Mouse (Mus musculus) hindbrain, embryonic 13.5 days (tissue): ENCODE results near the gene Arhgap35. TPM values are rescaled to one million over a fixed set of nuclear protein-coding genes. Genes with fewer than 3 reads are reported as not detected.
A peak's percentile ranks its signal among the peaks of the same experiment; 100 is the strongest.

Experiments used
- ATAC-seq: fragments of 200-750 bp; cut with Nextera tagmentation; 2 replicates; pipeline ENCODE4 v1.8.0; 2017; ENCODE audit warnings: moderate TSS enrichment; ENCODE audit not compliant: low FRiP score
- H3K27ac ChIP-seq: fragments of 300-500 bp; sonication (generic); 2 replicates; pipeline ENCODE4 v1.5.1; 2015; ENCODE audit warnings: inconsistent platforms, mild to moderate bottlenecking, moderate library complexity
- H3K27me3 ChIP-seq: fragments of 300-500 bp; sonication (generic); 2 replicates; pipeline ENCODE4 v1.6.1; 2015; ENCODE audit warnings: mild to moderate bottlenecking, inconsistent platforms
- H3K36me3 ChIP-seq: fragments of 300-500 bp; sonication (generic); 2 replicates; pipeline ENCODE4 v1.6.1; 2015; ENCODE audit warnings: mild to moderate bottlenecking, inconsistent platforms
- H3K4me1 ChIP-seq: fragments of 300-500 bp; sonication (generic); replicated peaks from 2 replicates; pipeline ENCODE4 v1.6.1; 2015; ENCODE audit warnings: inconsistent platforms
- H3K4me2 ChIP-seq: fragments of 300-500 bp; sonication (generic); 2 replicates; pipeline ENCODE4 v1.6.1; 2015; ENCODE audit warnings: inconsistent platforms, mild to moderate bottlenecking, moderate library complexity
- H3K4me3 ChIP-seq: fragments of 300-500 bp; sonication (generic); 2 replicates; pipeline ENCODE4 v1.5.1; 2015; ENCODE audit warnings: mild to moderate bottlenecking, inconsistent platforms
- H3K9ac ChIP-seq: fragments of 300-500 bp; sonication (generic); 2 replicates; pipeline ENCODE4 v1.6.1; 2015; ENCODE audit warnings: mild to moderate bottlenecking, inconsistent platforms
- H3K9me3 ChIP-seq: fragments of 300-500 bp; sonication (generic); 2 replicates; pipeline ENCODE4 v1.6.1; 2016; ENCODE audit warnings: inconsistent platforms
- WGBS: fragments of 180-500 bp; shearing (Covaris S2); methylation state at CpG from one replicate; pipeline ENCODE4 v1.1.7; 2015; 5-methylcytosine and 5-hydroxymethylcytosine counted together
- polyA plus RNA-seq: library from polyadenylated mRNA; unstranded; fragments of >200 nt; fragmentation: Nextera tagmentation; extraction: Ambion mirVana; gene quantifications from 2 replicates; pipeline ENCODE4 v1.2.1, GENCODE M21; 2015

The Arhgap35 gene
- polyA plus RNA-seq, 1 experiment from 2014 or later, result 30.7 TPM

DNA sequence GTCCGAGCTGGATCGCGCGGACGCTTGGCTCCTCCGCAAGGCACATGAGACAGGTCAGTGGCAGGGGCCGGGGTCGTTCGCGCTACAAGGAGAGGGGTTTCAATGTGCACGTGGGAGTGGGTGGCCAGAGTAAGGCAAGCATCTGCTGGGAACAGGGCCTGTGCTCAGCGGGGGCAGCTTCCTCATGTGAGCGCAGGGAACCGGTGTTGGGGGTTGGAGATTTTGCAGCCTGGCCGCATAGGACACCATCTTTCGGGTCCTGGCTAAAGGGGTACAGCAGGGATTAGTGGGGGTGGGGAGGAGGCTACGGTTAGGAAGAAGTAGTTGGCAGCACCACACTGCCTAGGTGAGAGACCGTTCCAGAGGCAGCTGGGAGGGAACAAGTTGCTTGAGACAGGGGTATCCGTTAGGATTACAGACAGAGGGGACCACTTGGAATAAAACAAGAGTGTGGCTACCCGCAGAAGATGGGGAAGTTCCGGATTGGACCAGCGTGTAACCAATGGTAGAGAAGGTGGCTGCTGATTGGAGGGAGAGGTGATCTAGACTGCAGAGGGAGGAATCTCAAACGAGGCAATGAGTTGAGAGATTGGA lies 161.6 kb downstream of the Arhgap35 start:
- peak overlapping the region; percentile 90 for H3K4me2 ChIP-seq
- peak overlapping the region; percentile 75 for H3K4me3 ChIP-seq
- peaks cover 27% of the 10 kb centered on the region for H3K36me3 ChIP-seq
- peak overlapping the region; percentile 75 for H3K27ac ChIP-seq
- H3K4me1 ChIP-seq, result peaks cover 11% of the 10 kb centered on the region
- H3K9ac ChIP-seq, result peak overlapping the region; percentile 81
- H3K27me3 ChIP-seq, result no peaks in the 10 kb centered on the region
- ATAC-seq, result peak; percentile 72
- WGBS, result 1% methylated on average over 23 of the region's 23 CpGs
- no peaks in the 10 kb centered on the region for H3K9me3 ChIP-seq

DNA sequence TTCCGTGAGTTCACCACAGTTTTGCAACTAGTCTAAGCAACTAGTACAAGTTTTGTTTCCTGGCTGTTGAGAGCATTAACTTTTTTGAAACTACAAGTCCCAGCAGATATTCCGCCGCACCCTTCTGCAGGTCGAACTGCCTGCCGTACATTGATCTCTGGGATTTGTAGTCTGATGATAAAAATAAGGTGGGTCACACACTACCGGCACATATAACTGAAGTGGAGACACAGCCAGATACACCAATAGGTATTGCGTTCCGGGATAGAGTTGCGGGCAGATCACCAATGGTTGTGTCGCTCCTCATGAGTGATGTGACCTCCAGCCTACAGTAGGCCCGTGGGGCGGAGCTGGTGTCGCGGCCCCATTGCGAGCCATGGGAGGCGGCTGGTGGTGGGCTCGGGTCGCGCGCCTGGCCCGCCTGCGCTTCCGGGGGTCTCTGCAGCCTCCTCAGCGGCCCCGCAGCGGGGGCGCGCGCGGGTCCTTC lies 162.2 kb downstream of the Arhgap35 start, which contains the start of gene Tmem160:
Tmem160 (plus strand) TSS at position 193 of the 487 bp plus-strand sequence.
- Histone ChIP-seq H3K4me2 (peak within 1 kb of the TSS; percentile 90), H3K27me3 (no peaks in the 10 kb centered on the region), H3K4me3 (peak within 1 kb of the TSS; percentile 75), H3K36me3 (peaks cover 26% of the 10 kb centered on the region), H3K9ac (peak within 1 kb of the TSS; percentile 81), H3K27ac (peak within 1 kb of the TSS; percentile 75), H3K9me3 (no peaks in the 10 kb centered on the region), H3K4me1 (peaks cover 11% of the 10 kb centered on the region)
- under 1% methylated on average over 30 of the region's 30 CpGs for WGBS
- peak; percentile 97 for ATAC-seq

DNA sequence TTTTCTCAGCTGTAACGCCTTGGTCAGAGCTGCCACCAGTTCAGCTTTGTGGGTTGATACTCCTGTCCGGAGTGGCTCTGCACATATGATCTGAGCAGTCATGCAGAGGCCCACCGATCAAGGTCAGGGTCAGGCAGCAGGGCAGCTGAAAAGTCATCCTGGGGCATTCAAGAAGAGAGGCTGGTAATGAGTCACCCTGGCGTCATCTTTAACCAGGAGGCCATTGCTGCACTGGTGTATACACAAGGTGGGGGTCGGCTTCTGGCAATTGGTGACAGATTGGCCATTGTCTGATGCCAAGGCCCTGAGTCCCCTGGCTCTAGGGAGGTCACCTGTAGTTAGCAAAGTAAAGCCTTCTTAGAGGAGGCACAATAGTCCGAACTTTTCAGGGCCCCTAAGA lies 163.1 kb downstream of the Arhgap35 start:
- WGBS, result 84% methylated on average over 6 of the region's 6 CpGs
- Histone ChIP-seq H3K9ac (no peak overlapping the region), H3K4me1 (peaks cover 11% of the 10 kb centered on the region), H3K27me3 (no peaks in the 10 kb centered on the region), H3K9me3 (no peaks in the 10 kb centered on the region), H3K36me3 (peaks cover 18% of the 10 kb centered on the region), H3K4me3 (no peak overlapping the region), H3K27ac (no peak overlapping the region), H3K4me2 (no peak overlapping the region)
- ATAC-seq, result no peak

Other genes starting within 250 kb of the Arhgap35 start
- 259 and 260 TPM in 2 replicates for gene Sae1, start 227.2 kb downstream of the Arhgap35 start, polyA plus RNA-seq
- 17.4 and 18.6 TPM in 2 replicates for gene Zc3h4, start 214.1 kb downstream of the Arhgap35 start, polyA plus RNA-seq
- 55.9 and 60.8 TPM in 2 replicates for gene Tmem160, start 162.2 kb downstream of the Arhgap35 start, polyA plus RNA-seq
- gene Npas1, start 137.3 kb downstream of the Arhgap35 start, polyA plus RNA-seq, result 2.3 and 2.5 TPM in 2 replicates
- gene Ceacam15, start 60.7 kb upstream of the Arhgap35 start, polyA plus RNA-seq, result not detected in 2 replicates
- gene Ceacam9, start 106.9 kb upstream of the Arhgap35 start, polyA plus RNA-seq, result not detected in 2 replicates
- gene Ap2s1, start 123.4 kb upstream of the Arhgap35 start, polyA plus RNA-seq, result 381 and 383 TPM in 2 replicates
- 8.6 and 8.7 TPM in 2 replicates for gene Slc1a5, start 166.3 kb upstream of the Arhgap35 start, polyA plus RNA-seq
- 159 and 172 TPM in 2 replicates for gene Strn4, start 200.9 kb upstream of the Arhgap35 start, polyA plus RNA-seq
- 43.6 and 45.3 TPM in 2 replicates for gene Fkrp, start 201.7 kb upstream of the Arhgap35 start, polyA plus RNA-seq
- 6.6 and 7.3 TPM in 2 replicates for gene Prkd2, start 227.9 kb upstream of the Arhgap35 start, polyA plus RNA-seq